Mouse (Mus musculus) cerebellum, adult 2 months (tissue): ENCODE data around the gene Cldn14. TPM values are rescaled to one million over a fixed set of nuclear protein-coding genes. Genes with fewer than 3 reads are reported as not detected.
"Not testable (repeated sequence)": the region's sequence is repeated elsewhere in the genome, so short reads cannot be mapped to it uniquely, and the experiment has no call there.

Source experiments
- DNase-seq, 2 experiments: peaks; one replicate each; pipeline ENCODE4 v3.0.0; 2021
- H3K27ac ChIP-seq: fragments of 200-500 bp; 2 replicates; pipeline ENCODE4 v1.5.1; 2012; ENCODE audit warnings: low read length, control low read depth, inconsistent platforms; ENCODE audit not compliant: insufficient read depth
- H3K27me3 ChIP-seq: fragments of 200-500 bp; 2 replicates; pipeline ENCODE4 v1.6.1; 2012; ENCODE audit warnings: inconsistent platforms, mild to moderate bottlenecking, low read length, moderate library complexity; ENCODE audit not compliant: control insufficient read depth, insufficient read depth
- H3K4me1 ChIP-seq: fragments of 200-500 bp; 2 replicates; pipeline ENCODE4 v1.6.1; 2011; ENCODE audit warnings: low read length; ENCODE audit not compliant: control insufficient read depth, insufficient read depth
- H3K4me3 ChIP-seq: fragments of 200-500 bp; replicated peaks from 2 replicates; pipeline ENCODE3; 2011; ENCODE audit warnings: mild to moderate bottlenecking, low read depth, low read length, control low read depth; ENCODE audit not compliant: insufficient read depth
- CTCF ChIP-seq: fragments of 200-500 bp; IDR thresholded peaks from 2 replicates; pipeline ENCODE4 v1.5.1; 2011; ENCODE audit warnings: low read depth, mild to moderate bottlenecking, control low read depth, low read length, moderate library complexity, borderline replicate concordance; ENCODE audit not compliant: insufficient read depth
- POLR2A ChIP-seq: fragments of 200-500 bp; IDR thresholded peaks from 2 replicates; pipeline ENCODE4 v1.6.1; 2011; ENCODE audit warnings: low read length, control low read depth, borderline replicate concordance; ENCODE audit not compliant: insufficient read depth
- WGBS: fragments of 180-500 bp; shearing (Covaris S2); methylation state at CpG from one replicate; pipeline ENCODE4 v1.1.7; 2018; 5-methylcytosine and 5-hydroxymethylcytosine counted together
- polyA plus RNA-seq: library from polyadenylated mRNA; depleted of rRNA; stranded (reverse); fragments of >200 nt; gene quantifications from 2 replicates; pipeline ENCODE4 v1.2.3, GENCODE M21; 2012

The Cldn14 gene
- polyA plus RNA-seq, 1 experiment, result 6.6 TPM

- no peaks in the 10 kb centered on the region for H3K4me1 ChIP-seq
- no peak overlapping the region for H3K27ac ChIP-seq
- 87% methylated on average over 6 of the region's 6 CpGs for WGBS
- H3K4me3 ChIP-seq, result no peak overlapping the region
- H3K27me3 ChIP-seq, result no peaks in the 10 kb centered on the region; the same call in 1 of the 2 replicates
- no peak for DNase-seq
- no peak for TF ChIP-seq CTCF
- no peak for TF ChIP-seq POLR2A
Measured at GRCm38 (mm10) chr16:94003478-94003877, 5.2 kb downstream of the Cldn14 start.

GRCm38 (mm10) chr16:94001366-94001765 lies 7.3 kb downstream of the Cldn14 start:
- DNase-seq, result no peak
- no peak overlapping the region for H3K4me3 ChIP-seq
- TF ChIP-seq CTCF, result no peak
- no peak for TF ChIP-seq POLR2A
- H3K27me3 ChIP-seq, result no peaks in the 10 kb centered on the region; the same call in 1 of the 2 replicates
- no peaks in the 10 kb centered on the region for H3K4me1 ChIP-seq
- no peak overlapping the region for H3K27ac ChIP-seq
- 76% methylated on average over 6 of the region's 6 CpGs for WGBS

- no peak overlapping the region for H3K27ac ChIP-seq
- no peaks in the 10 kb centered on the region; the same call in 1 of the 2 replicates for H3K27me3 ChIP-seq
- H3K4me1 ChIP-seq, result no peaks in the 10 kb centered on the region
- WGBS, result 58% methylated on average over 5 of the region's 5 CpGs
- DNase-seq, result no peak
- H3K4me3 ChIP-seq, result no peak overlapping the region
- TF ChIP-seq POLR2A, result no peak
- no peak for TF ChIP-seq CTCF
Measured at GRCm38 (mm10) chr16:93998895-93999294, 9.7 kb downstream of the Cldn14 start.

- no peak for DNase-seq
- TF ChIP-seq CTCF (no peak), POLR2A (no peak)
- WGBS, result 60% methylated on average over 9 of the region's 9 CpGs
- H3K4me1 ChIP-seq, result no peaks in the 10 kb centered on the region
- no peak overlapping the region for H3K4me3 ChIP-seq
- no peaks in the 10 kb centered on the region for H3K27me3 ChIP-seq
- H3K27ac ChIP-seq, result no peak overlapping the region
Measured at GRCm38 (mm10) chr16:93983576-93983975, 25.1 kb downstream of the Cldn14 start.

- Histone ChIP-seq H3K27ac (no peak overlapping the region), H3K4me3 (no peak overlapping the region), H3K27me3 (no peaks in the 10 kb centered on the region), H3K4me1 (no peaks in the 10 kb centered on the region)
- TF ChIP-seq CTCF, result no peak
- TF ChIP-seq POLR2A, result no peak
- WGBS, result 91% methylated on average over 11 of the region's 11 CpGs
- DNase-seq, result no peak
Measured at GRCm38 (mm10) chr16:93982341-93982740, 26.3 kb downstream of the Cldn14 start.

GRCm38 (mm10) chr16:93981190-93981841 lies 27.3 kb downstream of the Cldn14 start:
- no peak for TF ChIP-seq CTCF
- no peak for TF ChIP-seq POLR2A
- H3K4me1 ChIP-seq, result no peaks in the 10 kb centered on the region
- no peak overlapping the region for H3K4me3 ChIP-seq
- WGBS, result 71% methylated on average over 15 of the region's 15 CpGs
- H3K27me3 ChIP-seq, result no peaks in the 10 kb centered on the region
- no peak for DNase-seq
- H3K27ac ChIP-seq, result no peak overlapping the region

GRCm38 (mm10) chr16:93980338-93980737 lies 28.3 kb downstream of the Cldn14 start:
- WGBS, result 91% methylated on average over 3 of the region's 3 CpGs
- not testable (repeated sequence) for DNase-seq, H3K4me3 ChIP-seq, H3K4me1 ChIP-seq, H3K27ac ChIP-seq, H3K27me3 ChIP-seq

- H3K4me3 ChIP-seq, result no peak overlapping the region
- no peak for DNase-seq
- no peak for TF ChIP-seq POLR2A
- no peak for TF ChIP-seq CTCF
- 95% methylated on average over 2 of the region's 2 CpGs for WGBS
- no peaks in the 10 kb centered on the region for H3K27me3 ChIP-seq
- H3K27ac ChIP-seq, result no peak overlapping the region
- no peaks in the 10 kb centered on the region for H3K4me1 ChIP-seq
Measured at GRCm38 (mm10) chr16:93979316-93979715, 29.3 kb downstream of the Cldn14 start.
